Mouse (Mus musculus) hindbrain, embryonic 14.5 days (tissue): Measurements from ENCODE around the gene Spata21. TPM values are rescaled to one million over a fixed set of nuclear protein-coding genes. Genes with fewer than 3 reads are reported as not detected.
A peak's percentile ranks its signal among the peaks of the same experiment; 100 is the strongest.
"Not testable (repeated sequence)": the region's sequence is repeated elsewhere in the genome, so short reads cannot be mapped to it uniquely, and the experiment has no call there.

Source experiments
- ATAC-seq: fragments of 200-750 bp; cut with Nextera tagmentation; 2 replicates; pipeline ENCODE4 v1.8.0; 2017; ENCODE audit warnings: moderate number of reproducible peaks, mild to moderate bottlenecking, moderate TSS enrichment, moderate library complexity; ENCODE audit not compliant: low FRiP score
- DNase-seq: peaks from one replicate; pipeline ENCODE4 v3.0.0-alpha.2; 2015; ENCODE audit warnings: low spot score
- H3K27ac ChIP-seq: fragments of 300-500 bp; sonication (generic); 2 replicates; pipeline ENCODE4 v1.5.1; 2014; ENCODE audit warnings: mild to moderate bottlenecking, moderate library complexity
- H3K27me3 ChIP-seq: fragments of 300-500 bp; sonication (generic); 2 replicates; pipeline ENCODE4 v1.6.1; 2014; ENCODE audit warnings: mild to moderate bottlenecking, low read length, mixed read lengths; ENCODE audit not compliant: control insufficient read depth, insufficient read depth
- H3K36me3 ChIP-seq: fragments of 300-500 bp; sonication (generic); replicated peaks from 2 replicates; pipeline ENCODE4 v1.6.1; 2014; ENCODE audit not compliant: control insufficient read depth, insufficient read depth
- H3K4me1 ChIP-seq: fragments of 300-500 bp; sonication (generic); replicated peaks from 2 replicates; pipeline ENCODE4 v1.6.1; 2014; ENCODE audit warnings: antibody characterized with exemption, low read length, mixed read lengths; ENCODE audit not compliant: control insufficient read depth, insufficient read depth
- H3K4me2 ChIP-seq: fragments of 300-500 bp; sonication (generic); replicated peaks from 2 replicates; pipeline ENCODE4 v1.6.1; 2014; ENCODE audit warnings: mild to moderate bottlenecking, moderate library complexity
- H3K4me3 ChIP-seq: fragments of 300-500 bp; sonication (generic); replicated peaks from 2 replicates; pipeline ENCODE4 v1.5.1; 2014; ENCODE audit warnings: mild to moderate bottlenecking, low read length
- H3K9ac ChIP-seq: fragments of 300-500 bp; sonication (generic); 2 replicates; pipeline ENCODE4 v1.6.1; 2014
- H3K9me3 ChIP-seq: fragments of 300-500 bp; sonication (generic); 2 replicates; pipeline ENCODE4 v1.6.1; 2016; ENCODE audit warnings: low read length; ENCODE audit not compliant: control insufficient read depth
- WGBS: fragments of 180-500 bp; shearing (Covaris S2); extraction: QIAGEN DNeasy Blood & Tissue Kit; methylation state at CpG from one replicate; pipeline ENCODE4 v1.1.7; 2014; 5-methylcytosine and 5-hydroxymethylcytosine counted together
- polyA plus RNA-seq: library from polyadenylated mRNA; unstranded; fragments of >200 nt; fragmentation: Nextera tagmentation; extraction: Ambion mirVana; gene quantifications from 2 replicates; pipeline ENCODE4 v1.2.1, GENCODE M21; 2014

The Spata21 gene
- polyA plus RNA-seq, 1 experiment from 2014 or later = 0.96 TPM

DNA sequence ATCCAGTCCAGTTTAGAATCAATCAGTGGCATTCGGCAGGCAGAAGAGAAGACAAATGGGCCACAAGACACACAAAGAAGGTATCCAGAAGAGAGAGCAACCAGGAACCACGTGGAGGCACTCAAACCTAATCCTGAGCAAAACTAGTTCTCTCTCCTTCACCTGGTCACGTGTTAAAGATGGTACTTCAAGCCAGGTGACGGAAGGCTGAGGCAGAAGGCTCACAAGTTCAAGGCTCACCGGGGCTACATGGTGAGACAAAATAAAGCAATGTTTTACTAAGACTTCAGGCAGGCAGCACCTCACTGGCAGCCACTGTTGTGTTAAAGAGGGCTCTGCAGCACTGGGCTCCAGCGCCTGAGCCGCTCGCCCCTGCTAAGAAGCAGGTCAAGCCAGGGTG lies 44.1 kb downstream of the Spata21 start:
- no peak for ATAC-seq
- H3K27me3 ChIP-seq = no peaks in the 10 kb centered on the region
- no peak overlapping the region for H3K4me3 ChIP-seq
- WGBS = 64% methylated on average over 8 of the region's 8 CpGs
- H3K4me2 ChIP-seq = no peak overlapping the region
- no peak overlapping the region for H3K9ac ChIP-seq
- H3K9me3 ChIP-seq = no peaks in the 10 kb centered on the region
- peak overlapping the region; percentile 54 for H3K27ac ChIP-seq
- DNase-seq = no peak
- H3K36me3 ChIP-seq = no peaks in the 10 kb centered on the region
- H3K4me1 ChIP-seq = peaks cover 49% of the 10 kb centered on the region

DNA sequence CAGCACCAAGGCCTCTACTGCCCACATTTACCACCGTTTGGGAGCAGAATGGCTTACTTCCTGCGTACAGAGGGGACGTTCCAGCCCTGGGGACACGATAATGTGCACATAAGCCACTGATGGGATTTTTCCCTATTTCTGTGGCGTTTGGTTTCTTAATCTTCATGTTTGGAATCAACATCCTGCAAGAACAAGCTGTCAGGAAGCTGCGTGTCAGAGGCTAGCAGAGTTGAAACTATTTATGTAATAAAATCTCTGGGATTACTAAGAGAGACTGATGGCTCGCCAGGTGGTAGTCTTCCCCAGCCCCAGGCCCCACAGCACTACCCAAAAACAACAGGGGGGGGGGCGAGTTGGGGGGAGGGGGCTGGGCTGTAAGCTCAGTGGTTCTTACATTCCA lies 45.1 kb downstream of the Spata21 start:
- Histone ChIP-seq H3K27me3 (no peaks in the 10 kb centered on the region), H3K9ac (no peak overlapping the region), H3K36me3 (no peaks in the 10 kb centered on the region), H3K4me3 (no peak overlapping the region), H3K9me3 (no peaks in the 10 kb centered on the region), H3K4me2 (no peak overlapping the region), H3K27ac (no peak overlapping the region), H3K4me1 (peaks cover 56% of the 10 kb centered on the region)
- WGBS = 67% methylated on average over 8 of the region's 8 CpGs
- DNase-seq (no peak), ATAC-seq (no peak)

DNA sequence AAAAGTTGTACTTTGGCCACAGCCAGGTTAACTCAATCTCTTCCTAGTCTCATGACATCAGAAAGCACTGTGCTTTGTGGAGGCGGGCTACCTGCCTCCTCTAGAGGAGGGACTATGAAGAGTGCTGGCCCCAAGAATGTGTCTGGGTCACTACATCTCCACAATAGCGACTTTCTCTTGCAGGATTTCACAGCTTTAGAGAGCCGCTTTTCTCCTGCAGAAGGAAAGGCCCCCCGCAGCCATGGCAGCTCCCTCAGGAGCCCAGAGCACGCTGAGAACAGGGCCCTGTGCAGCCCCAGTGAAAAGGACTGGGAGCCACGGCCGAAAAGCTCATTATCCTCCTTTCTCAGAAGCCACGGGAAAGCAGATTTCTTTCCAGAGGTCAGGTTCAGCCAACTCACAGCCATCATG lies 45.9 kb downstream of the Spata21 start:
- ATAC-seq = no peak
- Histone ChIP-seq H3K9ac (no peak overlapping the region), H3K4me1 (peaks cover 64% of the 10 kb centered on the region), H3K4me2 (no peak overlapping the region), H3K4me3 (no peak overlapping the region), H3K27ac (peak overlapping the region; percentile 71), H3K27me3 (no peaks in the 10 kb centered on the region), H3K9me3 (no peaks in the 10 kb centered on the region), H3K36me3 (no peaks in the 10 kb centered on the region)
- no peak for DNase-seq
- WGBS = 16% methylated on average over 8 of the region's 8 CpGs

DNA sequence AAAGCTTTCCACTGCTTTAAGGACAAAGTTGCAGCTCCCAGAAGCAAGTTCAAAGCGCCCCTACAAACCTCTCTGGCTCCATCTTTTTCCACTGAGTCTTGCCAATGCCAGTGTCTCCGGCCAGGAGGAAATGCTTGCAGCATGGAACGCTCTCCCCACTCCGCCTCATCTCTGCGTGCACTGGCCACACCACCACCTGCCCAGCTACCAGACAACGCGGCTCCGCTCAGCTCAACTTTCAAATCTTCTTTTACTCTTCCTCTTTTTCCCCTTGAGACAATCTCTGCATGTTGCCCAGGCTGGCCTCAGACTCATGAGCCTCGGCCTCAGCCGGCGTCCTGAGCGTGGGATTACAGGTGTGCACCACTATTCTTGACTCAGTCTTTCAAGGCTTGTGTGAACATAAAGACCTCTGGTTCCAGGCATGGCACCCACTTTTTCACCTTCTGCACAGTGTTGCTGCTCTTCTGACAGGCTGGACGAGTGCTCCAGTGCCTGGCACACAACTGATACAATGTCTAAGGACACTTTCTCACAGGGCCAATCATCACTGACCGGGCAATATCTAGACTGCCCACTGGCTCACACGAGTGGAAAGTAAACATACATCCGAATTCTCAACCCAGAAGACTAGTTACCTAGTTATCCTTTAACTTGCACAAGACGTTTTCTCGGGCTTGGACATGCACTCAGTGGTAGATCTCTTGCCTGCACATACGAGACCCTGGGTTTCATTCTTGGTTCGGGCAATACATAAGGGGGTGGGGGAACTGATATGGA lies 46.8 kb downstream of the Spata21 start:
- Histone ChIP-seq H3K4me3 (no peak overlapping the region), H3K9me3 (no peaks in the 10 kb centered on the region), H3K27me3 (no peaks in the 10 kb centered on the region), H3K4me2 (no peak overlapping the region; the same call in 1 of the 2 replicates), H3K9ac (no peak overlapping the region), H3K27ac (peak overlapping the region; percentile 71), H3K36me3 (no peaks in the 10 kb centered on the region), H3K4me1 (peaks cover 64% of the 10 kb centered on the region)
- no peak for DNase-seq
- WGBS = 75% methylated on average over 20 of the region's 20 CpGs
- ATAC-seq = no peak

DNA sequence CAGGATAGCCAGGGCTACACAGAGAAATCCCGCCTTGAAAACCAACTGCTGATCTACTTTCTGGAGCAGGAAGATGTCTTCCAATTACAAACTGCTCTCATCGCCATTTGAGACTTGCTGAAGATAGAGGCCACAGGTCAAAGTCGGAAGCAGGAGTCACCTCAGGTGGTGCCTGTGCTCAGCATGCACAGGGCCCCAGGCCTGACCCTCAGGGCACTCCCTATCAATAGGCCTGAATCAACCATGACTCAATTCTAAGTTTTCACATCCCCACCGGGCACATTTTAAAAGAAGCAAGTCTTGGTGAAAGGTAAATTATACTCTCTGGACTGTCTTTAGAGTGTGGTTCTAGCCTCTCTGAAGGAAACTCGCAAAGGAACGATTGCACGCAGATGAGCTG lies 48.0 kb downstream of the Spata21 start:
- Histone ChIP-seq H3K9me3 (no peaks in the 10 kb centered on the region), H3K36me3 (no peaks in the 10 kb centered on the region), H3K4me2 (no peak overlapping the region), H3K27ac (no peak overlapping the region), H3K27me3 (no peaks in the 10 kb centered on the region), H3K4me3 (no peak overlapping the region), H3K9ac (no peak overlapping the region; the same call in 1 of the 2 replicates), H3K4me1 (peaks cover 58% of the 10 kb centered on the region)
- no peak for ATAC-seq
- DNase-seq = no peak
- 70% methylated on average over 7 of the region's 7 CpGs for WGBS

DNA sequence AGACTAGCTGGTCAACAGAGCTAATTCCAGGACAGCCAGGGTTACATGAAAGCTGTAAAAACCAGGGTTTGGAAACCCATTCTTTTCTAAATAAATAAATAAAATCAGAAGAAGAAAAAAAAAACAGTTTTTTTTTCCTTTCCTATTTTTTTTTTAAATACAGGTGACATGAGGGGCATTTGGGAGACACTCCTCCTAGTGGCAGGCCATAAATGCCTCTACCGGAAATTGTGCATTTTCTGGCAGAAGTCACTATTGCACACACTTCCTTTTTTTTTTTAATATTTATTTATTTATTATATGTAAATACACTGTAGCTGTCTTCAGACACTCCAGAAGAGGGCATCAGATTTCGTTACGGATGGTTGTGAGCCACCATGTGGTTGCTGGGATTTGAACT lies 49.6 kb downstream of the Spata21 start:
- H3K36me3 ChIP-seq, H3K4me3 ChIP-seq, DNase-seq, H3K9ac ChIP-seq, H3K27ac ChIP-seq, H3K27me3 ChIP-seq, ATAC-seq, H3K9me3 ChIP-seq: not testable (repeated sequence)
- Histone ChIP-seq H3K4me2 (peak overlapping the region; percentile 92), H3K4me1 (peaks cover 44% of the 10 kb centered on the region)
- 79% methylated on average over 1 of the region's 3 CpGs for WGBS

DNA sequence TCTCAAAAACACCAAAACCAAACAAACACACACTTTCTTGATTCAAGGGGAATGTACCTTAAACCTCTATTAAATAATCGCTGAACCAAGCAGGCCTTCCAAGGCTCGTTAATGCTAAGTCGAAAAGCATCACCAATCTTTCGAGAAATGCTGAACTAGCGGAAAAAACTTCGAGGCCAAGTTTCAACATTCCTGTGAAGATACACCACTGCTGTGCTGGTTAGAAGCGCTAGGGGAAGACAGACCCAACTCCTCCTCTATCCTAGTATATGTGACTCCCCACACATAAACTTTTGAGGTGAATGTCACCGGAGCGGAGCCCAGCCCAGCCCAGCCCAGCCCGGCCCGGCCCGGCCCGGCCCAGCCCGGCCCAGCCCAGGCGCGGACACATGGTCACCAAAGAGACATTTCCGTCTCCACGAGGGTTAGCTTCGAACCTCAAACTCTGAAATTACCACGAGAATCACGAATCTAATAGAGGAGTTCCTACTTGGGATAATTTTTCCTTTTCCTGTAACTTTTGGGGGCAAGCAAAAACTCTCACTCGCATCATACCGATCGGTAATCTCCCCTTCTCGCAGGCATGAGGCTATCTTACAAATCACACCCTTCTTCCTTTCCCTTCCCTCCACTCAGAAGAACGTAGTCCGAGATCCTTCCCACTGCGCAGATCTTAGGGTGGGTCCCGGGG lies 50.4 kb downstream of the Spata21 start:
- DNase-seq = no peak
- H3K4me2 ChIP-seq = peak overlapping the region; percentile 92
- H3K4me1 ChIP-seq = peaks cover 40% of the 10 kb centered on the region
- no peaks in the 10 kb centered on the region for H3K36me3 ChIP-seq
- H3K27me3 ChIP-seq = no peaks in the 10 kb centered on the region
- peak overlapping the region; percentile 87 for H3K9ac ChIP-seq
- no peak for ATAC-seq
- H3K4me3 ChIP-seq = peak overlapping the region; percentile 92
- no peaks in the 10 kb centered on the region for H3K9me3 ChIP-seq
- H3K27ac ChIP-seq = peak overlapping the region; percentile 97
- WGBS = 4% methylated on average over 29 of the region's 29 CpGs

DNA sequence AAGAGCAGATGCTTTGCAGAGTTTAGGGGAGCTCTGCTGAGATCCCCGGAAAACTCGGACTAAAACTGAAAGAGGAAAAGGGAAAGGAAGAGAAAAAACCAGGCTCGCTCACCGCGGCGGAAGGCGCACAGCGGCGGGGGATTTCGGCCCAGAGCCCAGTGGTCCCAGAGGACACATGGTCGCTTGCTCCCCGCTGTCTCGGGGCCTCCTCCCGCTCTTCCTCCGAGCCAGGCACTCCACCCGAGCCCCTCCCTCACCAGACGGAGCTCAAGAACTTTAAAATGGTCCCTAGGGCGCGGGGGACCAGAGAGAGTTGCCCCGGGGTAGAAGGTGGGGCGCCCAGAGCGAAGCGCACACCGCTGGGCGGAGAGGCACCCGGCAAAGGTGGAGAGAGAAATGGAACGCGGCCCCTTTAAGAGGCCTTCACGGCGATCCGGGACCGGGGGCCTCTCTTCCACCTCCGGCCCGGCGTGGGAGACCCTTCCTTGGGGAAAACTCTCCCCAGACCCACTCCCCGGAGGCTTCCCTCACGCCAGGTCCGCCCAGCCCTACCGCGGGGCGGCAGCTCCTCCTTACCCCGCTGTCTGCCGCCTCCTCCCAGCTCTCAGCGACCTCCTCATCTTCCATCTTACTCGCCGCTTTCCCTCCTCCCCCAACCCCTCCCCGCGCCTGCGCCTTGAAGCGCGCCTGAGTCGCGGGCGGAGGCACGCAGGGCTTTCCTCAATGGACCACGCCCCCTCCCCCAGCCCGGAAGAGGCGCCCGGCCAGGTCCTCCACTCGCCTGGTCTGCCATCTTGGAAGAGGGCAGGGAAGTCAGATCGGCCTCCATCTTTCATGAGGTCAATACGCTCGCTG lies 51.2 kb downstream of the Spata21 start, which contains the start of gene Szrd1:
Szrd1 (minus strand) TSS at position 660 of the 855 bp plus-strand sequence.
- H3K9ac ChIP-seq = peak within 1 kb of the TSS; percentile 87
- under 1% methylated on average over 60 of the region's 63 CpGs for WGBS

DNA sequence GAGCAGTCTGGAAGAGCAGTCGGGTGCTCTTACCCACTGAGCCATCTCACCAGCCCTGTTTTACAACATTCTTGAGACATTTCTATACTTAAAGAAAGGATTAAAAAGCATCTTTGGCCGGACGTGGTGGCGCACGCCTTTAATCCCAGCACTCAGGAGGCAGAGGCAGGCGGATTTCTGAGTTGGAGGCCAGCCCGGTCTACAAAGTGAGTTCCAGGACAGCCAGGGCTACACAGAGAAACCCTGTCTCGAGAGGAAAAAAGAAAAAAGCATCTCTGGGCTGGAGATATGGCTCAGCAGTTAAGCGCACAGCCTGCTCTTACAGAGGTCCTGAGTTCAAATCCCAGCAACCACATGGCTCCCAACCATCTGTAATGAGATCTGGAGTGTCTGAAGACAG lies 52.2 kb downstream of the Spata21 start:
- not testable (repeated sequence) for H3K36me3 ChIP-seq, DNase-seq, ATAC-seq, H3K4me2 ChIP-seq, H3K27ac ChIP-seq, H3K9ac ChIP-seq, H3K4me3 ChIP-seq, H3K27me3 ChIP-seq, H3K9me3 ChIP-seq
- 89% methylated on average over 9 of the region's 9 CpGs for WGBS
- peaks cover 27% of the 10 kb centered on the region for H3K4me1 ChIP-seq

More for the DNA sequence above, 51.2 kb downstream of the Spata21 start, which contains the start of gene Szrd1:
- no peaks in the 10 kb centered on the region for H3K36me3 ChIP-seq
- peak within 1 kb of the TSS; percentile 92 for H3K4me2 ChIP-seq
- DNase-seq (peak; percentile 98), ATAC-seq (peak; percentile 94)
- no peaks in the 10 kb centered on the region for H3K9me3 ChIP-seq
- H3K27ac ChIP-seq = peak within 1 kb of the TSS; percentile 97
- H3K27me3 ChIP-seq = no peaks in the 10 kb centered on the region
- peak within 1 kb of the TSS; percentile 92 for H3K4me3 ChIP-seq
- H3K4me1 ChIP-seq = peaks cover 34% of the 10 kb centered on the region
